Mouse (Mus musculus) hindbrain, postnatal 0 days (tissue): ENCODE measurements around the gene Bag1. TPM values are rescaled to one million over a fixed set of nuclear protein-coding genes. Genes with fewer than 3 reads are reported as not detected.
A peak's percentile ranks its signal among the peaks of the same experiment; 100 is the strongest.

Experiments
- ATAC-seq: fragments of 200-750 bp; cut with Nextera tagmentation; 2 replicates; pipeline ENCODE4 v1.8.0; 2017; ENCODE audit warnings: mild to moderate bottlenecking, moderate TSS enrichment, moderate library complexity
- DNase-seq: peaks from one replicate; pipeline ENCODE4 v3.0.0-alpha.2; 2015; ENCODE audit warnings: low spot score
- H3K27ac ChIP-seq: fragments of 300-500 bp; sonication (generic); 2 replicates; pipeline ENCODE4 v1.5.1; 2014; ENCODE audit warnings: mild to moderate bottlenecking
- H3K27me3 ChIP-seq: fragments of 300-500 bp; sonication (generic); 2 replicates; pipeline ENCODE4 v1.6.1; 2014; ENCODE audit warnings: low read length, mixed read lengths; ENCODE audit not compliant: insufficient read depth
- H3K36me3 ChIP-seq: fragments of 300-500 bp; sonication (generic); 2 replicates; pipeline ENCODE4 v1.6.1; 2014; ENCODE audit warnings: low read length, mixed read lengths; ENCODE audit not compliant: insufficient read depth
- H3K4me1 ChIP-seq: fragments of 300-500 bp; sonication (generic); 2 replicates; pipeline ENCODE4 v1.6.1; 2014; ENCODE audit warnings: antibody characterized with exemption, low read length, mixed read lengths; ENCODE audit not compliant: insufficient read depth
- H3K4me2 ChIP-seq: fragments of 300-500 bp; sonication (generic); 2 replicates; pipeline ENCODE4 v1.6.1; 2014; ENCODE audit warnings: low read depth, mild to moderate bottlenecking, low read length, moderate library complexity, mixed read lengths
- H3K4me3 ChIP-seq: fragments of 300-500 bp; sonication (generic); 2 replicates; pipeline ENCODE4 v1.5.1; 2014; ENCODE audit warnings: low read length
- H3K9ac ChIP-seq: fragments of 300-500 bp; sonication (generic); replicated peaks from 2 replicates; pipeline ENCODE4 v1.6.1; 2014; ENCODE audit warnings: mild to moderate bottlenecking, low read length, moderate library complexity, mixed read lengths
- H3K9me3 ChIP-seq: fragments of 300-500 bp; sonication (generic); 2 replicates; pipeline ENCODE4 v1.6.1; 2016; ENCODE audit warnings: low read length, mixed read lengths
- CTCF ChIP-seq: IDR thresholded peaks from 2 replicates; pipeline ENCODE4 v1.5.1; 2016; ENCODE audit warnings: antibody characterized with exemption, control low read depth, low read depth
- WGBS: fragments of 180-500 bp; shearing (Covaris S2); extraction: QIAGEN DNeasy Blood & Tissue Kit; methylation state at CpG from one replicate; pipeline ENCODE4 v1.1.7; 2014; 5-methylcytosine and 5-hydroxymethylcytosine counted together
- polyA plus RNA-seq: library from polyadenylated mRNA; unstranded; fragments of >200 nt; fragmentation: Nextera tagmentation; extraction: Ambion mirVana; gene quantifications from 2 replicates; pipeline ENCODE4 v1.2.1, GENCODE M21; 2015
- total RNA-seq: library from RNA; depleted of rRNA; stranded (reverse); fragments of >200 nt; gene quantifications from 2 replicates; pipeline ENCODE4 v1.2.3, GENCODE M21; 2014

Bag1 gene
- total and polyA plus RNA-seq, 2 experiments from 2014 or later, result 57.1 to 183 TPM

- ATAC-seq, result no peak
- WGBS, result 68% methylated on average over 3 of the region's 3 CpGs
Observed at GRCm38 (mm10) chr4:40921288-40921687, 26.8 kb downstream of the Bag1 start.

GRCm38 (mm10) chr4:40920576-40920975 lies 27.5 kb downstream of the Bag1 start:
- Histone ChIP-seq H3K9me3 (no peaks in the 10 kb centered on the region), H3K4me2 (no peak overlapping the region), H3K27me3 (no peaks in the 10 kb centered on the region), H3K27ac (no peak overlapping the region), H3K36me3 (no peaks in the 10 kb centered on the region), H3K4me3 (no peak overlapping the region), H3K4me1 (no peaks in the 10 kb centered on the region), H3K9ac (no peak overlapping the region)
- DNase-seq (no peak), ATAC-seq (no peak)
- 82% methylated on average over 2 of the region's 2 CpGs for WGBS
- TF ChIP-seq CTCF, result no peak

More at GRCm38 (mm10) chr4:40921288-40921687, 26.8 kb downstream of the Bag1 start:
- TF ChIP-seq CTCF, result no peak
- H3K27me3 ChIP-seq, result no peaks in the 10 kb centered on the region
- no peak overlapping the region for H3K4me3 ChIP-seq
- no peak for DNase-seq
- H3K9me3 ChIP-seq, result no peaks in the 10 kb centered on the region
- no peaks in the 10 kb centered on the region for H3K36me3 ChIP-seq
- H3K27ac ChIP-seq, result no peak overlapping the region
- no peaks in the 10 kb centered on the region for H3K4me1 ChIP-seq
- H3K9ac ChIP-seq, result no peak overlapping the region
- H3K4me2 ChIP-seq, result no peak overlapping the region

- TF ChIP-seq CTCF, result no peak
- Histone ChIP-seq H3K9ac (no peak within 1 kb of the TSS), H3K4me3 (no peak within 1 kb of the TSS), H3K36me3 (no peaks in the 10 kb centered on the region), H3K27me3 (no peaks in the 10 kb centered on the region), H3K27ac (no peak within 1 kb of the TSS), H3K4me2 (no peak within 1 kb of the TSS), H3K4me1 (no peaks in the 10 kb centered on the region), H3K9me3 (no peaks in the 10 kb centered on the region)
- DNase-seq, result no peak
- 59% methylated on average over 3 of the region's 3 CpGs for WGBS
- ATAC-seq, result no peak
Observed at GRCm38 (mm10) chr4:40919785-40920184, 28.3 kb downstream of the Bag1 start, which contains the start of gene Spink4. Spink4 (plus strand) TSS chr4:40920052.

- ATAC-seq, result no peak
- H3K27me3 ChIP-seq, result no peaks in the 10 kb centered on the region
- no peak overlapping the region for H3K4me3 ChIP-seq
- WGBS, result 92% methylated on average over 7 of the region's 7 CpGs
- no peaks in the 10 kb centered on the region for H3K9me3 ChIP-seq
- H3K36me3 ChIP-seq, result no peaks in the 10 kb centered on the region
- no peak overlapping the region for H3K27ac ChIP-seq
- H3K9ac ChIP-seq, result no peak overlapping the region
- no peak for DNase-seq
- no peak overlapping the region for H3K4me2 ChIP-seq
- no peaks in the 10 kb centered on the region for H3K4me1 ChIP-seq
- TF ChIP-seq CTCF, result no peak
Observed at GRCm38 (mm10) chr4:40916592-40917155, 31.4 kb downstream of the Bag1 start.

- Histone ChIP-seq H3K4me3 (no peak overlapping the region), H3K27ac (no peak overlapping the region), H3K4me2 (no peak overlapping the region), H3K27me3 (no peaks in the 10 kb centered on the region), H3K36me3 (no peaks in the 10 kb centered on the region), H3K9ac (no peak overlapping the region), H3K4me1 (no peaks in the 10 kb centered on the region), H3K9me3 (no peaks in the 10 kb centered on the region)
- ATAC-seq (no peak), DNase-seq (no peak)
- WGBS, result 47% methylated on average over 5 of the region's 5 CpGs
- no peak for TF ChIP-seq CTCF
Observed at GRCm38 (mm10) chr4:40915947-40916346, 32.1 kb downstream of the Bag1 start.

- H3K9ac ChIP-seq, result no peak overlapping the region
- H3K27ac ChIP-seq, result no peak overlapping the region
- no peak for TF ChIP-seq CTCF
- no peak overlapping the region for H3K4me2 ChIP-seq
- no peak for ATAC-seq
- no peak overlapping the region for H3K4me3 ChIP-seq
- no peak for DNase-seq
- H3K27me3 ChIP-seq, result no peaks in the 10 kb centered on the region
- H3K9me3 ChIP-seq, result no peaks in the 10 kb centered on the region
- no peaks in the 10 kb centered on the region for H3K36me3 ChIP-seq
- no peaks in the 10 kb centered on the region for H3K4me1 ChIP-seq
Observed at GRCm38 (mm10) chr4:40914287-40914867, 33.7 kb downstream of the Bag1 start.

GRCm38 (mm10) chr4:40908261-40908969 lies 39.7 kb downstream of the Bag1 start:
- DNase-seq (peak; percentile 46), ATAC-seq (no peak)
- Histone ChIP-seq H3K27me3 (no peaks in the 10 kb centered on the region), H3K9me3 (no peaks in the 10 kb centered on the region), H3K27ac (no peak overlapping the region), H3K9ac (no peak overlapping the region), H3K4me2 (0 out of 2 replicates have a peak overlapping the region, but pooled peaks have one; percentile 21), H3K4me3 (no peak overlapping the region), H3K36me3 (no peaks in the 10 kb centered on the region), H3K4me1 (no peaks in the 10 kb centered on the region)
- no peak for TF ChIP-seq CTCF
- WGBS, result 33% methylated on average over 20 of the region's 20 CpGs
